Comparison of ENCODE assay signal across 14 mouse cellular contexts in genomic region chr5:114135516-114135915, GRCm38 (mm10). TPM values are rescaled to one million over a fixed set of nuclear protein-coding genes. Genes with fewer than 3 reads are reported as not detected.
"Had no signal": no experiment of that assay in that cellular context is flagged by ENCODE, and none has a peak within 500 bp of the region (broad histone marks: within the 10 kb centered on the region; RNA-seq: fewer than 3 reads in every experiment).

No protein-coding gene starts in this region.

- H3K4me3 ChIP-seq: limb, embryonic 13.5 days; midbrain, embryonic 10.5 days; myocyte; neural tube, embryonic 12.5 days; stomach, embryonic 15.5 days had no signal

- H3K27me3 ChIP-seq: limb, embryonic 13.5 days; neural tube, embryonic 12.5 days; stomach, embryonic 15.5 days had no signal

- H3K9me3 ChIP-seq: limb, embryonic 13.5 days; midbrain, embryonic 10.5 days; neural tube, embryonic 12.5 days; stomach, embryonic 15.5 days had no signal

- H3K36me3 ChIP-seq: stomach, embryonic 15.5 days had no signal

- H3K27ac ChIP-seq: limb, embryonic 13.5 days; liver, embryonic 14.5 days; midbrain, embryonic 10.5 days; neural tube, embryonic 12.5 days; stomach, embryonic 15.5 days had no signal

- DNase-seq: kidney, adult 8-10 months; kidney, postnatal 25 days; lung, adult 18-20 months; midbrain, embryonic 14.5 days; right cerebral cortex, postnatal 4 days; spleen, adult 18-20 months had no signal

- H3K9ac ChIP-seq: limb, embryonic 13.5 days; liver, embryonic 14.5 days; neural tube, embryonic 12.5 days; stomach, embryonic 15.5 days had no signal

- H3K4me2 ChIP-seq: limb, embryonic 13.5 days; neural tube, embryonic 12.5 days; stomach, embryonic 15.5 days had no signal

RNA-seq across cellular contexts. Expression of gene Acacb, which starts 10.8 kb away (rescaled TPM):
- total RNA-seq: neutrophil, adult 5-6 weeks had no signal

RNA-seq across cellular contexts. Expression of gene Svop, which starts 44.1 kb away (rescaled TPM):
- total RNA-seq: liver, adult 2 months; neutrophil, adult 5-6 weeks had no signal
- polyA plus RNA-seq: liver, adult 2 months; liver, embryonic 14.5 days had no signal
